Mouse (Mus musculus) G1E (cell line): ENCODE data around the gene Foxred2. TPM values are rescaled to one million over a fixed set of nuclear protein-coding genes. Genes with fewer than 3 reads are reported as not detected.

Source experiments
- ATAC-seq: 2 replicates; pipeline ENCODE4 v1.8.0; 2016; ENCODE audit warnings: mild to moderate bottlenecking; ENCODE audit not compliant: insufficient number of reproducible peaks, poor library complexity, low FRiP score, severe bottlenecking; ENCODE audit errors: extremely low read depth
- DNase-seq: peaks from one replicate; pipeline ENCODE4 v3.0.0; 2012; ENCODE audit warnings: low spot score
- H3K27me3 ChIP-seq: 2 replicates; pipeline ENCODE4 v1.6.1; 2012; ENCODE audit warnings: mild to moderate bottlenecking, low read length, inconsistent platforms; ENCODE audit not compliant: insufficient read depth
- H3K36me3 ChIP-seq: replicated peaks from 2 replicates; pipeline ENCODE3; 2012; ENCODE audit warnings: mild to moderate bottlenecking, inconsistent platforms
- H3K4me1 ChIP-seq: 2 replicates; pipeline ENCODE4 v1.6.1; 2012; ENCODE audit warnings: low read depth, low read length, inconsistent platforms, mixed read lengths; ENCODE audit not compliant: insufficient read depth
- H3K4me3 ChIP-seq: 2 replicates; pipeline ENCODE4 v1.5.1; 2012; ENCODE audit warnings: low read depth, mild to moderate bottlenecking, inconsistent platforms, low read length, moderate library complexity, mixed read lengths
- H3K9me3 ChIP-seq: replicated peaks from 2 replicates; pipeline ENCODE4 v1.6.1; 2012; ENCODE audit warnings: inconsistent platforms
- CTCF ChIP-seq: IDR thresholded peaks from 2 replicates; pipeline ENCODE4 v1.5.1; 2012; ENCODE audit warnings: low read depth, low read length, inconsistent platforms, mixed read lengths
- GATA1 ChIP-seq: IDR thresholded peaks from 2 replicates; pipeline ENCODE4 v1.6.1; 2012; ENCODE audit warnings: borderline replicate concordance, low read length, inconsistent platforms, mixed read lengths
- GATA2 ChIP-seq: IDR thresholded peaks from 2 replicates; pipeline ENCODE4 v1.6.1; 2012; ENCODE audit warnings: low read depth, low read length, inconsistent platforms, borderline replicate concordance
- POLR2AphosphoS5 ChIP-seq: IDR thresholded peaks from 2 replicates; pipeline ENCODE4 v1.6.1; 2012; ENCODE audit warnings: low read depth, low read length, inconsistent platforms; ENCODE audit not compliant: insufficient replicate concordance
- TAL1 ChIP-seq: conservative IDR thresholded peaks from 2 replicates; pipeline ENCODE4 v1.6.1; 2012; ENCODE audit warnings: low read depth, low read length, inconsistent platforms, mixed read lengths
- polyA plus RNA-seq: library from polyadenylated mRNA; stranded (reverse); fragments of >175 nt; gene quantifications from 2 replicates; pipeline ENCODE4 v1.2.3, GENCODE M21; 2012
- total RNA-seq, 2 experiments: library from RNA; stranded (forward) in 1 of 2; stranded (reverse) in 1 of 2; fragments of 200-1000 nt in 1 of 2; fragments of >200 nt in 1 of 2; fragmentation: Nextera tagmentation in 1 of 2; gene quantifications; 2 replicates each; pipeline ENCODE4 v1.2.3; 2014 to 2017

The Foxred2 gene
- 0.24 TPM in 1 of 2 replicates, not detected in the other for total RNA-seq (2014; fragmentation: Nextera tagmentation)
- 0.27 and 0.29 TPM in 2 replicates for total RNA-seq (2017)
- 0.01 and 0.02 TPM in 2 replicates for polyA plus RNA-seq

GRCm38 (mm10) chr15:77956404-77956901 is at the start of gene Foxred2:
TSS of gene Foxred2 (minus strand) at chr15:77956722.
- DNase-seq: no peak
- peaks cover 4% of the 10 kb centered on the region for H3K9me3 ChIP-seq
- TF ChIP-seq CTCF: no peak
- TF ChIP-seq GATA1: no peak
- no peak for TF ChIP-seq GATA2

GRCm38 (mm10) chr15:78003929-78004328 is 47.4 kb upstream of the Foxred2 start:
- no peaks in the 10 kb centered on the region for H3K4me1 ChIP-seq
- TF ChIP-seq GATA2 (no peak), TAL1 (no peak), CTCF (no peak), GATA1 (no peak), POLR2AphosphoS5 (no peak)
- ATAC-seq (peak; percentile 28; the same call in 1 of the 2 replicates), DNase-seq (peak; percentile 18)
- H3K9me3 ChIP-seq: no peaks in the 10 kb centered on the region
- no peak overlapping the region for H3K4me3 ChIP-seq
- peaks cover 42% of the 10 kb centered on the region for H3K27me3 ChIP-seq
- H3K36me3 ChIP-seq: no peaks in the 10 kb centered on the region

More at GRCm38 (mm10) chr15:77956404-77956901, at the start of gene Foxred2:
- peaks cover 38% of the 10 kb centered on the region for H3K36me3 ChIP-seq
- no peak within 1 kb of the TSS for H3K4me3 ChIP-seq
- peaks cover 25% of the 10 kb centered on the region for H3K4me1 ChIP-seq
- no peak for ATAC-seq
- peaks cover 35% of the 10 kb centered on the region for H3K27me3 ChIP-seq

GRCm38 (mm10) chr15:78001400-78001799 is 44.9 kb upstream of the Foxred2 start:
- no peaks in the 10 kb centered on the region for H3K9me3 ChIP-seq
- H3K27me3 ChIP-seq: peaks cover 43% of the 10 kb centered on the region
- no peaks in the 10 kb centered on the region for H3K4me1 ChIP-seq
- no peak for DNase-seq
- TF ChIP-seq GATA1 (no peak), CTCF (no peak), POLR2AphosphoS5 (no peak), TAL1 (no peak), GATA2 (no peak)
- H3K36me3 ChIP-seq: no peaks in the 10 kb centered on the region
- H3K4me3 ChIP-seq: no peak overlapping the region
- no peak for ATAC-seq

GRCm38 (mm10) chr15:77988541-77988940 is 32.0 kb upstream of the Foxred2 start:
- ATAC-seq (no peak), DNase-seq (no peak)
- TF ChIP-seq CTCF (no peak), POLR2AphosphoS5 (no peak), TAL1 (no peak), GATA1 (no peak), GATA2 (no peak)
- peaks cover 29% of the 10 kb centered on the region for H3K27me3 ChIP-seq
- H3K36me3 ChIP-seq: no peaks in the 10 kb centered on the region
- H3K4me1 ChIP-seq: peaks cover 4% of the 10 kb centered on the region; the same call in 1 of the 2 replicates
- H3K9me3 ChIP-seq: no peaks in the 10 kb centered on the region
- H3K4me3 ChIP-seq: no peak overlapping the region

- TF ChIP-seq POLR2AphosphoS5 (no peak), GATA1 (no peak), CTCF (no peak), TAL1 (no peak), GATA2 (no peak)
- H3K4me3 ChIP-seq: no peak overlapping the region
- no peaks in the 10 kb centered on the region for H3K36me3 ChIP-seq
- DNase-seq: no peak
- peaks cover 49% of the 10 kb centered on the region for H3K27me3 ChIP-seq
- ATAC-seq: no peak
- peaks cover 6% of the 10 kb centered on the region for H3K4me1 ChIP-seq
- H3K9me3 ChIP-seq: no peaks in the 10 kb centered on the region
Observed at GRCm38 (mm10) chr15:77983391-77983790, 26.9 kb upstream of the Foxred2 start.

GRCm38 (mm10) chr15:77982195-77982939 is 25.8 kb upstream of the Foxred2 start:
- Histone ChIP-seq H3K36me3 (no peaks in the 10 kb centered on the region), H3K4me3 (no peak overlapping the region), H3K27me3 (peaks cover 45% of the 10 kb centered on the region), H3K9me3 (no peaks in the 10 kb centered on the region), H3K4me1 (peaks cover 6% of the 10 kb centered on the region)
- ATAC-seq: no peak
- TF ChIP-seq CTCF (peak; percentile 86), GATA1 (no peak), TAL1 (no peak), GATA2 (no peak), POLR2AphosphoS5 (no peak)
- peak; percentile 45 for DNase-seq
